Mouse (Mus musculus) forebrain, embryonic 11.5 days (tissue): ENCODE results near the gene 4921504E06Rik. TPM values are rescaled to one million over a fixed set of nuclear protein-coding genes. Genes with fewer than 3 reads are reported as not detected.

Experiments
- ATAC-seq: fragments of 200-750 bp; cut with Nextera tagmentation; replicated peaks from 2 replicates; pipeline ENCODE4 v1.8.0; 2017; ENCODE audit warnings: moderate TSS enrichment; ENCODE audit not compliant: low FRiP score
- DNase-seq: peaks from one replicate; pipeline ENCODE4 v3.0.0-alpha.2; 2017; ENCODE audit warnings: low spot score
- H3K27ac ChIP-seq: fragments of 300-500 bp; sonication (generic); 2 replicates; pipeline ENCODE4 v1.5.1; 2014; ENCODE audit warnings: low read depth, low read length
- H3K27me3 ChIP-seq: fragments of 300-500 bp; sonication (generic); 2 replicates; pipeline ENCODE4 v1.6.1; 2014; ENCODE audit warnings: mild to moderate bottlenecking, low read length, mixed read lengths; ENCODE audit not compliant: control insufficient read depth, insufficient read depth
- H3K36me3 ChIP-seq: fragments of 300-500 bp; sonication (generic); 2 replicates; pipeline ENCODE4 v1.6.1; 2014; ENCODE audit warnings: mild to moderate bottlenecking, low read length, moderate library complexity, mixed read lengths; ENCODE audit not compliant: control insufficient read depth, insufficient read depth
- H3K4me1 ChIP-seq: fragments of 300-500 bp; sonication (generic); replicated peaks from 2 replicates; pipeline ENCODE4 v1.6.1; 2014; ENCODE audit warnings: low read length, mixed read lengths; ENCODE audit not compliant: control insufficient read depth, insufficient read depth
- H3K4me2 ChIP-seq: fragments of 300-500 bp; sonication (generic); 2 replicates; pipeline ENCODE4 v1.6.1; 2014; ENCODE audit warnings: low read depth, mild to moderate bottlenecking, low read length, moderate library complexity, mixed read lengths; ENCODE audit not compliant: severe bottlenecking
- H3K4me3 ChIP-seq: fragments of 300-500 bp; sonication (generic); 2 replicates; pipeline ENCODE4 v1.5.1; 2014; ENCODE audit warnings: low read depth, low read length
- H3K9ac ChIP-seq: fragments of 300-500 bp; sonication (generic); 2 replicates; pipeline ENCODE4 v1.6.1; 2014; ENCODE audit warnings: low read length
- H3K9me3 ChIP-seq: fragments of 300-500 bp; sonication (generic); 2 replicates; pipeline ENCODE4 v1.6.1; 2016; ENCODE audit warnings: low read length, mixed read lengths; ENCODE audit not compliant: control insufficient read depth
- WGBS: fragments of 180-500 bp; shearing (Covaris S2); extraction: QIAGEN DNeasy Blood & Tissue Kit; methylation state at CpG from one replicate; pipeline ENCODE4 v1.1.7; 2014; 5-methylcytosine and 5-hydroxymethylcytosine counted together
- polyA plus RNA-seq: library from polyadenylated mRNA; unstranded; fragments of >200 nt; fragmentation: Nextera tagmentation; extraction: Ambion mirVana; gene quantifications from 2 replicates; pipeline ENCODE4 v1.2.1, GENCODE M21; 2014

The 4921504E06Rik gene
- not detected in 2 replicates for polyA plus RNA-seq

- Histone ChIP-seq H3K9me3 (no peaks in the 10 kb centered on the region), H3K27ac (peak within 1 kb of the TSS; percentile 57; the same call in 1 of the 2 replicates), H3K4me2 (peak within 1 kb of the TSS; percentile 52), H3K4me1 (peaks cover 2% of the 10 kb centered on the region; the same call in 1 of the 2 replicates), H3K27me3 (no peaks in the 10 kb centered on the region), H3K9ac (peak within 1 kb of the TSS; percentile 40), H3K4me3 (peak within 1 kb of the TSS; percentile 33), H3K36me3 (no peaks in the 10 kb centered on the region)
- under 1% methylated on average over 27 of the region's 27 CpGs for WGBS
- ATAC-seq: peak; percentile 92
- DNase-seq: peak; percentile 93
Observed at GRCm38 (mm10) chr2:19553821-19554592, at the start of gene 4921504E06Rik. TSS of gene 4921504E06Rik (minus strand) at chr2:19553914.

- Histone ChIP-seq H3K27ac (no peak overlapping the region), H3K4me3 (no peak overlapping the region), H3K9ac (no peak overlapping the region), H3K27me3 (no peaks in the 10 kb centered on the region), H3K4me1 (no peaks in the 10 kb centered on the region), H3K4me2 (no peak overlapping the region), H3K36me3 (no peaks in the 10 kb centered on the region), H3K9me3 (no peaks in the 10 kb centered on the region)
- no peak for DNase-seq
- no peak for ATAC-seq
- 84% methylated on average over 3 of the region's 3 CpGs for WGBS
Observed at GRCm38 (mm10) chr2:19601386-19601925, 47.7 kb upstream of the 4921504E06Rik start.

- Histone ChIP-seq H3K36me3 (no peaks in the 10 kb centered on the region), H3K4me3 (no peak overlapping the region), H3K9ac (no peak overlapping the region), H3K4me1 (no peaks in the 10 kb centered on the region), H3K4me2 (no peak overlapping the region), H3K27me3 (no peaks in the 10 kb centered on the region), H3K27ac (no peak overlapping the region), H3K9me3 (no peaks in the 10 kb centered on the region)
- WGBS: 87% methylated on average over 5 of the region's 5 CpGs
- ATAC-seq (no peak), DNase-seq (no peak)
Observed at GRCm38 (mm10) chr2:19600860-19601259, 47.1 kb upstream of the 4921504E06Rik start.

GRCm38 (mm10) chr2:19599801-19600200 lies 46.1 kb upstream of the 4921504E06Rik start:
- H3K36me3 ChIP-seq: no peaks in the 10 kb centered on the region
- no peak overlapping the region for H3K27ac ChIP-seq
- no peak overlapping the region for H3K9ac ChIP-seq
- no peak overlapping the region for H3K4me3 ChIP-seq
- H3K4me1 ChIP-seq: no peaks in the 10 kb centered on the region
- H3K27me3 ChIP-seq: no peaks in the 10 kb centered on the region
- no peak overlapping the region for H3K4me2 ChIP-seq
- no peak for DNase-seq
- H3K9me3 ChIP-seq: no peaks in the 10 kb centered on the region
- 88% methylated on average over 5 of the region's 5 CpGs for WGBS
- no peak for ATAC-seq

- no peak for ATAC-seq
- H3K27me3 ChIP-seq: no peaks in the 10 kb centered on the region
Observed at GRCm38 (mm10) chr2:19596988-19597387, 43.3 kb upstream of the 4921504E06Rik start.

GRCm38 (mm10) chr2:19596426-19596825 lies 42.7 kb upstream of the 4921504E06Rik start:
- DNase-seq (no peak), ATAC-seq (no peak)
- Histone ChIP-seq H3K27ac (no peak overlapping the region), H3K9ac (no peak overlapping the region), H3K4me1 (no peaks in the 10 kb centered on the region), H3K27me3 (no peaks in the 10 kb centered on the region), H3K36me3 (no peaks in the 10 kb centered on the region), H3K9me3 (no peaks in the 10 kb centered on the region), H3K4me3 (no peak overlapping the region), H3K4me2 (no peak overlapping the region)
- 60% methylated on average over 2 of the region's 2 CpGs for WGBS

More at GRCm38 (mm10) chr2:19596988-19597387, 43.3 kb upstream of the 4921504E06Rik start:
- H3K4me2 ChIP-seq: no peak overlapping the region
- no peak overlapping the region for H3K9ac ChIP-seq
- H3K4me1 ChIP-seq: no peaks in the 10 kb centered on the region
- no peak for DNase-seq
- no peak overlapping the region for H3K27ac ChIP-seq
- no peaks in the 10 kb centered on the region for H3K36me3 ChIP-seq
- no peaks in the 10 kb centered on the region for H3K9me3 ChIP-seq
- H3K4me3 ChIP-seq: no peak overlapping the region

- Histone ChIP-seq H3K4me1 (no peaks in the 10 kb centered on the region), H3K36me3 (no peaks in the 10 kb centered on the region), H3K9me3 (no peaks in the 10 kb centered on the region), H3K9ac (no peak overlapping the region), H3K27me3 (no peaks in the 10 kb centered on the region), H3K4me2 (no peak overlapping the region), H3K27ac (no peak overlapping the region), H3K4me3 (no peak overlapping the region)
- ATAC-seq: no peak
- 81% methylated on average over 7 of the region's 7 CpGs for WGBS
- DNase-seq: no peak
Observed at GRCm38 (mm10) chr2:19594856-19595255, 41.1 kb upstream of the 4921504E06Rik start.

GRCm38 (mm10) chr2:19579846-19580245 lies 26.1 kb upstream of the 4921504E06Rik start:
- ATAC-seq (no peak), DNase-seq (no peak)
- Histone ChIP-seq H3K27ac (no peak overlapping the region), H3K4me3 (no peak overlapping the region), H3K27me3 (no peaks in the 10 kb centered on the region), H3K9me3 (no peaks in the 10 kb centered on the region), H3K4me2 (no peak overlapping the region), H3K36me3 (no peaks in the 10 kb centered on the region), H3K4me1 (no peaks in the 10 kb centered on the region), H3K9ac (no peak overlapping the region)
- WGBS: 81% methylated on average over 3 of the region's 3 CpGs

GRCm38 (mm10) chr2:19579180-19579579 lies 25.5 kb upstream of the 4921504E06Rik start:
- ATAC-seq (no peak), DNase-seq (no peak)
- no peaks in the 10 kb centered on the region for H3K27me3 ChIP-seq
- no peak overlapping the region for H3K27ac ChIP-seq
- H3K9me3 ChIP-seq: no peaks in the 10 kb centered on the region
- H3K36me3 ChIP-seq: no peaks in the 10 kb centered on the region
- H3K4me3 ChIP-seq: no peak overlapping the region
- whole genome bisulfite sequencing: 60% methylated on average over 6 of the region's 6 CpGs
- no peaks in the 10 kb centered on the region for H3K4me1 ChIP-seq
- no peak overlapping the region for H3K9ac ChIP-seq
- no peak overlapping the region for H3K4me2 ChIP-seq
